Mouse (Mus musculus): ENCODE data around the gene Adamts16.

Gene Adamts16

DNA sequence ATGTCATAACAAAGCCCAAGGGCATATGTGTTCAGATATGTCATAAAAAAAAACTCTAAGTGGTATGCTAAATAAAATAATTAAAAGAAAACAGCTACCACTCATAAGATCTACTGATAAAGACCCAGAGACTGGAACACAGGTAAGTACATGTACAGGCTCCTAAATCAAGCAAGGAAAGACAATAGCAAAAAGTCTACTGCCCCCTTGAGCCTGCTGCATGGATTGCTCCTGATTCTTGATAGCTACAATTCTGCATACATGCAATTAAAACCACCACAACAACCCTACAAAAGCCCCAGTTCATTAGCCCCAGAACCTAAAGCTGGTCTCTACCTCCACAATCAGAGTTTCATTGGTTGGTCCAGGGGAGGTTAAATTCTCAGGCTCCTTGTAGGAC, 74.1 kb downstream of the Adamts16 start:
- in situ Hi-C loops (cut with MboI, MseI), result no loop called here

- in situ Hi-C loops (cut with MboI, MseI), result no loop called here
Measured at GRCm38 (mm10) chr13:70764682-70765081, 76.9 kb downstream of the Adamts16 start.

GRCm38 (mm10) chr13:70762586-70762985, 79.0 kb downstream of the Adamts16 start:
- in situ Hi-C loops (cut with MboI, MseI), result no loop called here

DNA sequence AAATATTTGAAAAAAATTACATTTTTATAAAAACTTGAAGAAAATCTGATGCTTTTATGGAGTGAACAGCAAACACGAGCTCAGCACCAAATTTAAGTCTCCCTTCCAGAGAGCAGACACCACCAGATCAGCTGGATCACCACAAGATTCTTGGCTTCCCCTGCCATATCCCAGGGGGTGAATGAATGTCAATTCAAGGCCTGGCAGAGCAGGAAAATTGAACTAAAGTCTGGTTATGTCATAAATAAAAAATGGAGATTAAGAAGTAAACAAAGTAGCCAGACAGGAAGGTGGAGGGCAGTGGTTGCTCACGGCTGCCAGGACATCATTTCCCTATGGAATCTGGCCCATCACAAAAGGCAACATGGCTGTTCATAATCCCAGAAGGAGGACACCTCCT, 80.3 kb downstream of the Adamts16 start:
- in situ Hi-C loops (cut with MboI, MseI), result no loop called here

DNA sequence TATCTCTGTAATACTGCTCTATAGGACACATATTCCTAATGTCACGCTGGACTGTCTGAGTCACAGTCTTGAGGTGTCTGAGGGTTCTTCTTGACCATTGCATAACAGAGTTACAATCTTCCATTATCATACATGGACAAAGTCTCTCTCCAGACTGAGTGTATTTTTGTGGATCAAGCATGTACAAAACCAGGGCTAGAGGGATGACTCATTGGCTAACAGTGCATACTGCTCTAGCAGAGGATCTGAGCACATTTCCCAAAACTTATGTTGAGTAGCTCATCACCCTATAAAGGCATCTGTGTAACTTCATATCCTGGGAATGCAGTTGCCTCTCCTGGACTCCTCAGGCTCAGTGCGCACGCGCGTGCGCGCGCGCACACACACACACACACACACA, 81.4 kb downstream of the Adamts16 start:
- in situ Hi-C loops (cut with MboI, MseI), result no loop called here

DNA sequence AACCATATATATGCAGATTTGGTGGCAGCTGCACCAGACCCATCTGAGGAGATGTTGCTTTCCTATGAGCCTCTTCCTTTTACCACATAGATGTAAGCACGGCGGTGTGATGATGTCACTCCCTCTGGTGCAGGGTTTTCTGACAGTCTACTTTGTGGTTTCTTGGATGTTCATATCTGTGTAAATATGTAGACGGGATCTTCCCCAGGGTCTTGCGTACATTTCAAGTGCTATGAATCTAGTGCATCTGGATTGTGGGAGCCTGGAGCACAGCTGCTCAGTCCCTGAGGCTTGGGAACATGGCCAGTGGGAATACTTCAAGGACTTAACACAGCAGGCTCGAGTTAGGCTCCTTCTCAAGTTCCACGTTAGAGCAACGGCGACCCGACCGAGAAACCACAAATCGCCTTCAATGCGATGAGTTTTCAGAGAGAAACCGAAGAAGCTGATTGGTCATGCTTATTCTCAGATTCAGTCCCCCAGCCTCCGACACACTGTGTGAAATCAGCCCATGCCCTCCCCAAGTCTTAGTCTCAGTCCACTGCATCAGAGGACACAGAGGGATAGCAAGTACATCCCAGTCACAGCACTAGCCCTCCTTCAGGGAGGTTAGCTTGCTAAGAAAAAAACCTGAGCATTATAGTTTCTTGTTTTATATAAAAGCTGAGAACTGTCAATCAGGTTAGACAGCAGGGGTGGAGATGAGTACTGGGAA, 95.2 kb downstream of the Adamts16 start:
- in situ Hi-C loops (cut with MboI, MseI), result no loop called here

DNA sequence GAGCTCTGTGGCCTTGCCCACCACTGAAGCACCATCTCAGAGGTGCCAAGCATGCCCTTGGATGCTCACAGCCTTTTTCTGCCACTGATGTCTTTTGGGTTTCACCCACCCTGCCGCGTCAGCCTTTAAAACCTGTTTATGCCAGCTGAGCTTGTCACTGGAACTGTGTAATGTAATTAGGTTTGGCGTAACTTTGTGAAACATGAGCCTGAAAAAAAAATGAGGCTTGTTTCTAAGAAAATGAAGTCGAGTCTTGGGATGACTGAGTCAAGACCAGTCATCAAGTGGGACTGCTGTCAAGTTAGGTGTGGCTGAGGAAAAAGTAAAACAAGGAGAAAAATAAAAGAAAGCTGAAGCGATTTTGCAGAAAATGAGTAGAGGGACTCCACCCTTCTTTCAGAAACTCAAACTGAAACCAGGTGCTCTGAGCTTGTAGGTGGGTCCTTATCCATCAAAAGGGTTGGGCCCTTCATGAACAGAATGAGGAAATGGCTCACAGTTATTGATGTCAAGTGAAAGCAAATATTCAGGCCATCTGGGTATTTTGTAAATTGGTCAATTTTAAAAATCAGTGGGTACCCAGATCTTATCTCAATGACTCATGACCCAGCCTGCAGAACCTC, 97.1 kb downstream of the Adamts16 start:
- in situ Hi-C loops (cut with MboI, MseI), result no loop called here

- in situ Hi-C loops (cut with MboI, MseI), result no loop called here
Measured at GRCm38 (mm10) chr13:70742693-70743092, 98.9 kb downstream of the Adamts16 start.

GRCm38 (mm10) chr13:70740281-70741240, 101.0 kb downstream of the Adamts16 start:
- in situ Hi-C loops (cut with MboI, MseI), result no loop called here

DNA sequence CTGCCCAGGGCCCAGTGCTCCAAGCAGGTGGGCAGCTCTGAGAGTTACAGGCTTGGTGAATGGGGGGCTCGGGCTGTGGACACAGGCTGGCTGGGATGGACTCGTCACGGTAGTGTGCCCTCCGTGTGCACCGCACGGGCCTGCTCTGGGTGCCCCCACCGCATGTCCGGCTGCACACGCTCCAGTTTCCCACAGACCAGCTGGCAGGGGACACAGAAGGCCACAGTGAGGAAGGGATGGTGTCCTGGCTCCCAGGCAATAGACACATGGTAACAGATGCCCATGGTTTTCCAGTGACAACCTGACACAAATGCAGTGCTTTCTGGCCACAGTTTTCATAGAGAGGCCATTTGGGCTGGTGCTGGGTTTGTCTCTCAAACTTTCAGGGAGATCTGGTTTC, 102.8 kb downstream of the Adamts16 start:
- in situ Hi-C loops (cut with MboI, MseI), result no loop called here

GRCm38 (mm10) chr13:70736409-70736808, 105.2 kb downstream of the Adamts16 start:
- in situ Hi-C loops (cut with MboI, MseI), result no loop called here

GRCm38 (mm10) chr13:70734640-70735039, 107.0 kb downstream of the Adamts16 start:
- in situ Hi-C loops (cut with MboI, MseI), result no loop called here

- in situ Hi-C loops (cut with MboI, MseI), result no loop called here
Measured at GRCm38 (mm10) chr13:70733911-70734310, 107.7 kb downstream of the Adamts16 start.

GRCm38 (mm10) chr13:70733206-70733605, 108.4 kb downstream of the Adamts16 start:
- in situ Hi-C loops (cut with MboI, MseI), result no loop called here

- in situ Hi-C loops (cut with MboI, MseI), result no loop called here
Measured at GRCm38 (mm10) chr13:70732781-70733180, 108.8 kb downstream of the Adamts16 start.

DNA sequence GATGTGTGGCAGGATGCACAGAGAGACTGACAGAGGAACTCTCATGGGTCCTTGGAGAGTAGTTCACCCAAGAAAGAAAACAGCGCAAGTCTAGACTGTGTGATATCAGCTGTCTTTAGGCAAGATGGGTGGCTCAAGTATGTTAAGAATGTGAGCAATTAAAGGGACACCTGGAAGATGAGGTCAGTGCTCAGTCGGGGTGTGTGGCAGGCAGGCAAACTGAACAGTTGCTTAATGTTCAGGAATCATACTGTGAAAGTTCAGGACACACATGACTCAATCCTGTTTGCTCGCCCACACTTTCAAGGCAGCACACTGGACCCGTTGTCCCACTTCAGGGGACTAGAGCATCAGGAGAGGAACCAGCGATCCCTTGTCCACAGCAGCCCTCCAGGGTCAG, 110.3 kb downstream of the Adamts16 start:
- in situ Hi-C loops (cut with MboI, MseI), result no loop called here

DNA sequence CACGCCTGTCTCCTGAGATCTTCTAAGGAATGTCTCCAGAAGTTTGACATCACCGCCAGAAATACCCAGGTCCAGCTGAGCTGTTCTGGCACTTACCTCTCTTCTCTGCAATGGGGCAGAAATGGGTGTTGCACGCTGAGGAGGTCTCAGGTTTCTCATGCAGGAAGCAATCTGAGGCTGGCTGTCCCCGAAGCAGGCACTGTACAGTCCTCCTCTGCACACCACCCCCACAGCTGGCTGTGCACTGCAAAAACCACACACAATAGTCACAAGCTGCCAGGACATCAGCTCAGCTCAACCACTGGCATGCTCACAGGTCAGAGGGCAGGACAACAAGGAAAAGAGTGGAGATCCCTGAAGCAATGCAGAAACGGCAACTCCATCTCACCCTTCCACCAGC, 111.6 kb downstream of the Adamts16 start:
- in situ Hi-C loops (cut with MboI, MseI), result no loop called here

DNA sequence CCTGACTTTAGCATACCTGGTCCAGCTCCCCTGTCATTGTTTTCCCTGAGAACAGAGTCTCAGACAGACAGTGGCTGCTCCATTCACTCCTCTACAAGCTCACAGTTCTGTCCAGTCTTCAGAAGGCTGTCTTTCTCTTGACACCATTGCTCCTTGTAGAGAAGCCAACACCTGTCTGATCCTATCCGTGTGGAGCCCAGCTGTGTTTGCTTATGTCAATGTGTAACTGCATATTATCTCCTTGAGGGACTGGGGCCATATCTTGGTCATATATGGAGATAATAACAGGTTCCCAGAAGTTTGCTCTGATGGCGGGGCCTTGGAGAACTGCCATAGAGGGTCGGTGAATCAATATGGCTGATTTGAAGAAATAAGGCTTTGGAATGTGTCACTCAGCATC, 115.4 kb downstream of the Adamts16 start:
- in situ Hi-C loops (cut with MboI, MseI), result no loop called here

GRCm38 (mm10) chr13:70724635-70725034, 117.0 kb downstream of the Adamts16 start:
- in situ Hi-C loops (cut with MboI, MseI), result no loop called here

DNA sequence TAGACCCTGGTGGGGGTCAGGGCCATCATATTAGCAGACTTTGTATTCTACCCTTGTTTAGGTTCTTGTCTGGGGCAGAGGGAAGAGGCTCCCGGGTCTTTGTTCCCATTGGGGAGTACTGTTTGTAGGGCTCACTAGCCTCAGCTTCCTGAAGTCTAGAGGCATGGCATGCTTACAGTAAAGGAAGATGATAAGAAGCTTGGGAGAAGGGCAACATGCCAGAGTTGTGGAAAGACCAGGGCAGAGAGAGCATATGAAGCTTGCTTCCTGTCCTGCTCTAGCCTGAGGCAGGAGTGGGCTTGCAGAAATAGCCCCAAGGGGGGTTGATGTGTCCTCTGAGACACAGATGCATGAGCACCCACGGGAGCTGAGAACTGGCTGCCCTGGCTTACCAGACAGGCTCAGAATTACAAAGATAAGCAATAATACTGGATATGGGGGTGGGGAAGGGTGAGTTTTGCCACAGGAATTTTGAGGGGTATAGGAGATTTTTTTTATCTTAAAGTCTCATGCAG, 117.4 kb downstream of the Adamts16 start:
- in situ Hi-C loops (cut with MboI, MseI), result no loop called here

DNA sequence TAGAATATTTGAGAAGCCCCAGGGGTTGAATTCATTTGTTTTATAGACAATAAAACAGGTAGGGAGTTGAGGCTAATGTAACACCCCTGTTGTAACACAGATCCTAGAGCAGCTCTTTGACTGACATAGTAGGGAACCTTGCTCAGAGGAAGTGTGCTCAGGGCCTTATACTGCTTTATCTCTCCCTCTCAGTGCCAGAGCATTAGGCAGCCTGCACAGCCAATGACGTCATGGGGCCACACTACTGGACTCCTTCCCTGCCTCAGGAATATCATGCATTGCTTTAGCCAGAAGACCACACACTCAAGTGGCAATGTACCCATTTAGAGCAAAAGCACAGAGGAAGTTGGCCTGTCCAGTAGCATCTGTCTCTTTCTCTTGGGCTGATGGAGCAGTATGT, 121.6 kb downstream of the Adamts16 start:
- in situ Hi-C loops (cut with MboI, MseI), result no loop called here

DNA sequence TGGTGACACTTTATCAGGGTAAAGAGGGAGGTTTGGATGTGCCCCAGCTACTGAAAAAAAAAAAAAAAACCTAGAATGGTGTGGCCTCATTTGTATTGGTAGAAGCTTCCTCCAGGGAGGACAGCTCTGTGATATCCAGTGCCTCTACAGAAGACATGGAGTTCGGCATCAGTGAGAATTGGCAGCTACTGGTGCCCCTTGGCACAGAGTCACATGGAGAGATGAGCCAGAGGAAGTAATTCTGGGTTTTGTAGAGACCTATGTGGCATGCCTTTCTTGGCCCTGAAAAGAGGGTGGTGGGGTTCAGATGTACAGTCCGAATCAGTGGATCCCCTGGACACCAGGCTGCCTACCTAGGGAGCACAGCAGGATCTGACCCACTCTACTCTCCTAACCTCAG, 122.8 kb downstream of the Adamts16 start:
- in situ Hi-C loops (cut with MboI, MseI), result no loop called here
